Mouse (Mus musculus) spleen, adult 12 weeks (tissue): ENCODE data around the gene Uqcc3.
"Not testable (repeated sequence)": the region's sequence is repeated elsewhere in the genome, so short reads cannot be mapped to it uniquely, and the experiment has no call there.

ENCODE experiments used
- DNase-seq: peaks from one replicate; pipeline ENCODE4 v3.0.0; 2022; ENCODE audit warnings: low spot score

Gene Uqcc3

DNA sequence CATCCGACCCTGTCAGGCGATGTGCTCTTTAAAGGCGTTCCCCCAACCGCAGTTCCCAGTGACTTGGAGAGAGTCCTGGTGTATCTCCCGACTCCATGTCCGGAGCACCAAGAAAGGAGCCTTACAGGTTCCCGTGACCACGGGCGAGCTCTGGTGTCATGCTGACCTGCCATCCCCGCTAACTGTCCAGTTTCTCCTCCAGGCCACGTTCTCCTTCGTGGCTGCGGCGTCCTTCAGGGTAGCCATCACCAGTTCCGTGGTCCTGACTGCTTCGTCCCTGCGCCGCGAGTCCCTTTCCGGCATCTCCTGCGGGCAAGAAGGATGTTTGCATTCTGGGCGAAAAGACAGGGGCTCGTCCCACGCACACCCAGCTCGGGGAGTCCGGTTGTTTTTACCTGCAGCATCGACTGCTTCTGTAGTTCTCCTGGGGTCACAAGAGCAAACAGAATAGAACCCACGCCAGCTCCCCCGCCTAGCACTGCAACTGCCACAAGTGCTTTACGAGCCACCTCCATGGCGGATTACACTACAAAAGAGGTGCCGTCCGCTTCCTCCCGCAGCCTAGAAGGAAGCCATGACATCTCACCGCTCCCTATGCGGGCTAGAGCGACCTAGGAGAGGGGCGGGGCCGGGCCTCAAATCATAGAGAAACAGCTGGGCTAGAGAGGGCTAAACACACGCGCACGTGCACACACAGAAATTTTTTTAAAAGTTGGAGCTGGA lies at the start of gene Uqcc3:
Gene Uqcc3, minus strand, starts transcription at position 613 of the 723 bp plus-strand sequence.
- DNase-seq: peak; percentile 78

DNA sequence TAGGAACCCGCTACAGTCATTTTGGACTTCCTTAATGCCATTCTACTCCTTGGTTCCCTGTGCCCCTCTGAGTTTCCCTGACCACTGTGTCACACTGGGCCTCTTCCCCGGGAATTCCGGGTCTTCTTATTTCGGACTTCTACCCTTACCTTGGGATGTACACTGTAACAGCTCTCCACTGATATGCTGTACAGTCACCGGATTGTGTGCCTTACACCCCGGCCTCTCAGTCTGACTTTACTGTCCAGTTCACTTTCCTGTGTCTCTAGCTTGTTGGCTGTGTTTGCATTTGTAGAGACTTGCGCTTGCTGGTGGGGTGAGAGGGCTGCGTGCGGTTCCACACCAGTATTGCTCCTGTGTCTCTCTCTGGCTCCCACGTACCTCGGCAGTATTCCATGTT lies 49.4 kb upstream of the Uqcc3 start:
- DNase-seq: no peak

DNA sequence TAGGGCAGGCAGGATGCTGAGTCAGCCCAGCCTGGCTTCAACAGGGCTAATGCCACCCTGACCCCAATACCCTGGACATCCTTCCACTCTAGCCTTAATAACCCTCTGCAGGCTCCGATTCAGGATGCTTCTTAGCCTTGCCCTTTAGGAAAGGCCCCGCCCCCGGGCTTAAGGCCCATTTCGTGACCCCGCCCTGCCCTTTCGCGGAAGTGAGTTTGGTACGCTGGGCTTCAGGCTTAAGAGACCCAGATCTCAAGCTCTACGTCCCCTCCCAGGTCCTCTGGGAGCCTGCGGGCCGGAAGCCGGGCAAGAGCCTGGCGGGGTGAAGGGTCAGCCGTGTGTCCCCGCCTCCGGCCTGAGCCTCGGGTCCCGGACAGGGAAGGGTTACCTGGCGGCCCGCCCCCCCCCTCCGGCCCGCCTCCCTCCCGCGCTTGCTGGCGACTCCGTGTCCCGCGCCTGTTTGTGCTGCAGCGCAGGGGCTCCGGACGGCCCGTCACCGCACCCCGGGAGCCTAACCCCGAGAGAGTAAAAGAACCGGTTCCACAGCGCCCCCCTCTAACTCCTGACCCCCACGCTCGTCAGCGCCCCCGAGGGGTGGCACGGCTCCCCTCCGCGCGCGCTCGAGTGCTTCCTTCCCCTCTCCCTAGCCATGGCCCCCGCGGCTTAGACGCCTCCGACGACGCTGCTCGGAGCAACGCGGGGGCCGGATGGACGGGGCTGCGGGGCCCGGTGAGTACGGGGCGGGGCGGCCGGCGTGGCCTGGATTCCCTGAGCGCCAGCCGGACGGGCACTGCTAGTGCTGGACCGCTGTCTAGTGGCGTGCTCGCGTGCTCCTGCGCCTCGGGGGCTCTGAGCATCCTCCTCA lies 48.7 kb upstream of the Uqcc3 start, which contains the start of the genes Rom1 and Eml3:
Gene Rom1, minus strand, starts transcription at position 133 of the 865 bp plus-strand sequence.
Gene Eml3, plus strand, starts transcription at position 329 of the 865 bp plus-strand sequence.
- DNase-seq: peak; percentile 81

DNA sequence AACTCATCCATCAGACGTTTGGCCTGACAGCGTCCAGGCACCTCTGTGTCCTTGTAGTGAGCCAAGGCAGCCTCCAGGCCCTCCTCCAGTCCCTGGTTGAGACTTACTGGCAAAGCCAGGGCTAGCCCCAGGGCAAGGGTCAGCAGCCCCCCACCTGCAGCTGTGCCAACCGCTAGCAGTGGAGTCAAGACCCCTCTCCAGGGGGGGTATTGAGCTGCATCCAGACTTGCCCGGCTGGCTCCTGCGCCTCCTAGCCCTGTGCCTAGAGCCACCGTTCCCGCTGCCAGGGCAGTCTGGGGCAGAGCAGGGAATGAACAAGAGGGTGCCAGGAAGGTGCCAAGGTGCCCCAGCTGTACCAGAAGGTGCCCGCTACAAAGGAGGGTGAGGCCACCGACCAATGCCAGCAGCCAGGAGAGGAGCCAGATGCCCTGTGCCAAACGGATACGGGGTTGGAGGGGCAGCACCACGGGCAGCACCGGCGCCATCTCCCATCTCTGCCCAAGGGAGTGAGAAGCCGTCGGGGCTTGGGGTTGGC lies 48.0 kb upstream of the Uqcc3 start:
- no peak for DNase-seq

DNA sequence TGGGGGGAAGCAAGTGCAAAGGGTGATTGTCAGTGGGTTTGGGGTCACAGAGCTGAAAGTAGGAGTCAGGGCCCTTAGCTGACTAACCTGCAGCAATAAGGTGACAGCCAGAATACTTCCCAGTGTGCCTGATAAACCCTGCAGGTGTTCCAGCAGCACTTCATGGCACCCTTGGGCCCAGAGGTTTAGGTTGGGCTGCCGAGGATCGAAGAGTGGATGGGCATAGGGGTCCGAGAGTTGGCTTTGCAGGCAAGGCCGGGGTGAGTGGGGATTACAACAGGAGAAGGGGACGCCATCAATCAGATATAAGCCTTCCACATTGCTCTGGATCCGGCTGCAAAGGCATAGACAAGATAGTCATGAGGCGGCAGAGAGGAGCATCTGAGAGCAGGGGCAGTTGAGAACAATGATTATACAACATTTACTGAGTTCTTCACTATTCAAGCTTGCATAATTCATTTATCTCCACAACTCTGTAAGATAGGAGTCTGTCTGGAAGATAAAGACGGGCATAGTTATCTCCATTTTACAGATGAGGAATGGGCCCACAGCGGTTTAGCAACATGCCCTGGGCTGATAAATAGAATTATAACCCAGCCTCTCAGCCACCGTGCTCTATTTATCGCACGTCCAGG lies 47.3 kb upstream of the Uqcc3 start:
- DNase-seq: no peak

DNA sequence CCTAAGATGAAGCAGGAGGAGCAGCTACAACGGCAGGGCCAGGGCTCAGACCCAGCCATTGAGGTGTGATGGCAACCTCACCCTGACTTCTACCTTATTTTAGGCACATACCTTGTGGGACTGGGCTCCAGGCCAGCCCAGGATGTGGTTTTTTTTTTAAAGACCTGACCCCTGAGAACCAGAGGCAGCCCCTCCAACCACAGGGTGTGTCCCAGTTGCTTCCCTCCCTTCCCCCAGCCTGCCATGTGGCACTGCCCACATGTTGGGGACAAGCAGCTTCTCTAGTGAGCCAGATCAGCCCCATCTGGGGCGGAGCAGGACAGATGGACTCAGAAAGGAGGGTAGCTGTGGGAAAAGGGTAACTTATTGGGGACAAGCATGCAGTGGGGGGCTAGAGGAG lies 46.0 kb upstream of the Uqcc3 start:
- DNase-seq: no peak

DNA sequence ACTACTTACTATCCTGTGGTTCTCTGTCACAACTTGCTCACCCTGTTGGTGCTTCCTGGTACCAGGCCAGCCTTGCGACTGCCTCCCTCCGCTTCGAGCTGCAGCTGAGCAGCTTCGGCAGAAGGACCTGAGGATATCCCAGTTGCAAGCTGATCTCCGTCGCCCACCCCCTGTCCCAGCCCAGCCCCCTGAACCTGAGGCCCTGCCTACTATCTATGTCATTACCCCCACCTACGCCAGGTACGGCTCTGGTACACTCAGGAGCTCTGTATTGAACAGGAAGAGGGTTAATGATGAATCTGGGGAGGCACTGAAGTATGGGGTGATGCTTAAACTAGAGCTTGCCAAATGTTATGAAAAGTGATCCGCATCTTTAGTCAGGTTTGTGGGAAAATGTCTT lies 41.0 kb upstream of the Uqcc3 start:
- DNase-seq: no peak

DNA sequence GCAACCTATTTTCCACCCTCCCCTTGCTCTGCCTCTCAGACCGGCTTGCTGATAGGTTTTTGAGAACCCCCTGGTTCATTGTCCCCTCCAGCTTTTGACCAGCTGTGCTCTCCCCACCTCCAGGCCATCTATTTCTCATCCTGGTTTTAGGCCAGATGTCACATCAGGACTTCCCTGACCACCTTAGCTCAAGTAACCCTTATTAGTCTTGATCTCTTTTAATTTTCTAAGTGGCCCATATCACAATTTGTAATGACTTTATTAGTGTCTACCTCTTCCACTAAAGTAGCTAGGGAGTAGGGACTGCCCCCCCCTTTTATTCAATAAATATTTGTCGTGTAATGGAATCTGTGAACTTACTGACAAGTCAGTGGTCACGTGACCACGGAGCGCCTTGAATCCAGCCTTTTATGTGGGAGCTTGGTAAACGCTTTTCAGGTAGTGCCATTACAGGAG lies 40.1 kb upstream of the Uqcc3 start:
- DNase-seq: no peak

DNA sequence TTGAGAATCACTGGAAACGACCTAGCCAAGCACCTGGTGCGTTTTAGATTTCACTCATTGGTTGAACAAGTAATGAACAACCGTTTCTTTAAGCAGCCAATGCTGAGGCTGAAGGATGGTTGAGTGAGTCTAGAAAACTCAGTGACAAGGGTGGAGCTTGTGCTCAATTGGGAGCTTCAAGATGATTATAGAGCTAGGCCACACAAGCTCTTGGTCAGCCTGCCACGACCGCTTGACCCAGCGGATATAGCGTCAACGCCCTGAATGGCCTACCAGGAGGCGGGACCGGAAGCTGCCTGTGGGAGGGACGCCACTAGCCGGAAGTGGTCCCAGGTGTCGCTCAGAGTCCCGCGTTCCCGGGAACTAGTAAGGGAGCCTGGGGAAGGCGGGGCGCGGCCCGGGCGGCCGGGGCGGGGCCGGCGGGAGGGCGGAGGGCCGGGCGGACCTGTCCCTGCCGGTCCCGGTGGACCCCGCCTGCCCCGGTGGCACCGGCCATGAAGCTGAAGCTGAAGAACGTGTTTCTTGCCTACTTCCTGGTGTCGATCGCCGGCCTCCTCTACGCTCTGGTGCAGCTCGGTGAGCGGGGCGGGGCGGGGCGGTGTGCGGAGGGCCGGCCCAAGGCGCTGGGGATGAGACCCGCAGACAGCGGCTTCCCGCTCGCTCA lies 39.5 kb upstream of the Uqcc3 start, which contains the start of gene B3gat3:
Gene B3gat3, plus strand, starts transcription at position 302 of the 664 bp plus-strand sequence.
- peak; percentile 85 for DNase-seq

DNA sequence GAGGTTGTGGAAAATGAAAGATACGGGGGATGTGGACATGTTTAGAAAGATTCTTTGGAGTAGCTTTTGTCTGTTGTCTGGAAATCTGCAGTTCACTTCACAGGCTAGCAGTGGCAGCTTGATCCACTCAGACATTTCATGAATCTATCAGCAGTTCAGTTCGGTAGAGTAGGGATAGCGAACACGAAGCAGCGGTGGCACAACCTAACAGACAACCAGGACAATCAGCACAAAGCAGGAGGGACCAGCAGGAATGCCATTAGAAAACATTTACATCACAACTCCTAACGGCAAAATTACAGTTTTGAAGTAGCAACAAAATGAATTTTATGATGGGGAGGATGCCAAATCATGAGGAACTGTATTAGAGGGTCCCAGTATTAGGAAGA lies 39.0 kb upstream of the Uqcc3 start:
- DNase-seq: no peak

DNA sequence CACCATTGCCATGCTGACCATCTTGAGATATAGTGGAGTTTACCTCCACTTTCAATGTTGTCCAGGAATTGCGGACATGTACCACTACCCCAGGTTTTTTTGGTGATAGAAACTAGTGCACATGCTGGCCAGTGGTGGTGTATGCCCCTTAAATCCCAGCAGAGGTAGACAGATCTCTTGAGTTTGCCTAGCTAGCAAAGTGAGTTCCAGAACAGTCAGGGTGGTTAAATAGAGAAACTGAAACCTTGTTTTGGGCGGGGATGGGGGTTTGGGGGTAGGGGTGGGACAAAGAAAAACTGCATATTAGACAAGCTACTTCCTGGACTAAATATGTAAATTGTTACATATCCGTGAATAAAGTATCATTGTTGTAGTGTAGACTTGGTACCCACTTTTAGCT lies 38.3 kb upstream of the Uqcc3 start:
- no peak for DNase-seq

DNA sequence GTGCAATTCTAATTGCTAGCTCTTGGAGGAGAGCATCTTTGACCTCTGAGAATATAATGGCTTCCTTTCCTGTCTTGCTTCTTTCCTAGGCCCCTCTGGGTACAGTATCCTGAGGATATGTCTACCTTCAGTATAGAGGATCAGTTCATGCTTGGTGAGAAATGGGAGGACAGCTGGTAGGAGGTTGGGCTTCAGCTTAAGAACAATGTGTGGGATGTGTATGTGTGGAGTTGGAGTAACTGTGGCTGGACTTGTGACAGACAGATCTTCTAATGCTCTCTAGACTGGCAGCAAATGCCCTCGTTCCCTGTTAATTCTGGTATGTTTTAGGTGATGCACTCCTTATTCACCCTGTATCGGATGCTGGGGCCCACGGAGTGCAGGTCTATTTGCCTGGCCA lies 33.5 kb upstream of the Uqcc3 start:
- DNase-seq: no peak

DNA sequence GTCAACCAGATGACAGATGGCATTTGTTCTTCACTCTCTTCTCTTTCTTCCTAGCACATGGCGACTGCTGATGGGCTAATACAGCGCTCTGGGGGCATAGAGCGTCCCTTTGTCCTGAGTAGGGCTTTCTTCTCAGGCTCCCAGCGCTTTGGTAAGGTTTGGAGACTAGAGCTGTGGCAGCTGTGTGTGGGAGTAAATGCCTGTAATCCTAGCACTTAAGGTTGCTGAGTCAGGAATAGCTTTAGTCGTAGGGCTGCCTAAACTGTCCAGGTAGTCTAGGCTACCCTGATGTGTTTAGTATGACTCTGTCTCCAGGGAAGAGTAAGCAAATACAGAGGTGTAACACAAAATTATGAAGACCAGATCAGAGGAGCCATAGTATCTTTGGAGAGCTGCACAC lies 31.1 kb upstream of the Uqcc3 start:
- no peak for DNase-seq

DNA sequence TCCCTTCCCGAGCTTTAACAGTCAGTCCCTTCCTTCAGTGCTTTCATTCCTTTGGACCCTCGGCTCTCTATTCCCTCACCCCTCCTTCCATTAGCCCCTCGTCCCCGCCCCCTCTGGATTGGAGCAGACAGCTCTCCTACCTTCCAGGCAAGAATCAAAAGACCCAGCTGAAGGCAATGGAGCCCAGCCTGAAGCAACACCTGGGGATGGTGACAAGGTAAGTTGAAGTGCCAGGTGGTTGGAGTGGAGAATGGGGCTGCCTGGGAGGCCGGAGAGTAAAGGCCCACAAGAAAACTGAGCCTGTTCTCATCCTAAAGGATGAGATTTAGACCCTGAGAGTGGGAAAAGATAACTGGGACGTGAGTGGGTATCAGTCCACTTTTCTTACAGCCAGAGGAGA lies 27.8 kb upstream of the Uqcc3 start:
- no peak for DNase-seq

DNA sequence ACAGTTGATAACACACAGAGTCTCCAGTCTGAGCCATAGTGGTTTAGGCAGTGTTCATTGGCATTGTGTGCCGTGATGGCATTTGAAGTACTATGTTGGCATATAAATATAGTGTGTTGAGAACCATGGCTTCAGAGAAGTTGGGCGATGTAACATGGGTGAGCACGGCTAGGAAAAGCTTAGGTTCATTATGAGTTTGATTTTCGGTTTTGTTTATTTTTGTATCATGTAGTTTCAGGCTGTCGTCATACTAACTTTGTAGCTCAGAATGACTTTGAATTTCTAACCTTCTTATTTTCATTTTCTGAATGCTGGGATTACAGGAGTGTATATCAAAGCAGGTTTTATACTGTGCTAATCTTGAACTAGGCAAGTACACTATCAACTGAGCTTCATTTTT lies 22.7 kb upstream of the Uqcc3 start:
- no peak for DNase-seq

DNA sequence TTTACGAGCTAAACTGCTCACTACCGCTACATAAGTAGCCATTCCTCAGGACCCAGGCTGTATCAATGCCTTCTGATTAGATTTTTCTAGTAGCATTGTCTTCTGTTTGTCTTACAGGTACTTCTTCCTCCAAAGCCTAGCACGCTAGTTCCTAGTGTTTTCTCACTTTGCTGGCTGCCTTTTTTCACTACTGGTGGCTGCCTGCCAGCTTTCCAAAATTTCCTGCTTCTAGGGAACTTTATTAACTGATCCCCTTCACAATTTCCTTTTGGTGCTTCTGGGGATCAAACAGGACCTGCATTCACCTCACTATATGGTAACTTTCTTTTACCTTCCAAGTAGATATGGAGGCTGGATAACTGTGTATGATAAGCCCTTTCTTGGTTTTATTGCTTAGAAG lies 18.4 kb upstream of the Uqcc3 start:
- DNase-seq: no peak

DNA sequence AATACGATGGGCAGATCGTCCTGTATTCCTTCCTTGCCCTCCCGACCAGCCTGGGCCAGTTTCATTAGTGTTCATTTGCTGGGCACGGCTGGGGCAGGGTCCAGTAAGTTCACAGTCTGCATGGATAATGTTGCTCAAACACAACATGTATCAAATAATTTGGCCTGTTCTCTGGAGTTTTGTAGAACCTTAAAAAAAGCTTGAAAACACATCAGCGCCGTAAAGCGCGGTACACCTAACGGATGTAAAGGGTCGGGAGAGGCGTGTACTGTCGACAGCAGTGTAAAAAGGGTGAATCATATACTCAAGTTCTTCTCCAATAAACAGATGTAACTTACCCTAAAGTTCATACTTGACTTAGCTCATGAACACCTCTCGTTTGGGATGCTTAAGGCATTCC lies 17.9 kb upstream of the Uqcc3 start:
- DNase-seq: no peak

DNA sequence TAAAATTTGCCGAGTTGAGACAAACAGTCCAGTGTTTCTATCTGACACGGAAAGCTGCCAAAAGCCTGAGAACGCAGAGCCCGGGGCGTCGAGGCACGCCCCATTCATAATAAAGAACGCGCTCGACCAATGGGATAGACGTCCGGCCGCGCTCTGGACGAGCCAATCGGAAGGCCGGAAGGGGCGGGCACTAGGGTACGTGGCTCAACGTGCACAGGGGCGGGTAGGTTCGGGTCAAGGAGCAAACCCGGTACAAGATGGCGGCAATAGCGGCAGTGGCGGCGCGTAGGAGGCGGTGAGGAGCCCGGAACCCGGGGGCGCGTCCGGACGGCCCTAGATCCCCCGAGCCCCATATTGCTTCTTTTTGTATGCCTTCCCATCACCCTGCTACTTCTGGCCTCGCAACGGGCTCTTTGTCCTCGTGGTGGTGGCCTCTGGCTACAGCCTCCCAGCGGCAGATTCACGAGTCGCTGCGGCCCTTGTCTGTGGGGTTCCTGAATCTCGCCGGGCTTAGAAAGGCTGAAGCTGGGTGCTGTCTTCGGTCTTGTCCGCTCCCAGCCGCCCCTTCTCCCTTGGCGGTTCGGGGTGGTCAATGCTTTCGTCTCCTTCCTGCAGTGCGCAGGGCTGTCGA lies 17.3 kb upstream of the Uqcc3 start, which contains the start of gene Ganab:
Gene Ganab, plus strand, starts transcription at position 207 of the 631 bp plus-strand sequence.
- peak; percentile 91 for DNase-seq

DNA sequence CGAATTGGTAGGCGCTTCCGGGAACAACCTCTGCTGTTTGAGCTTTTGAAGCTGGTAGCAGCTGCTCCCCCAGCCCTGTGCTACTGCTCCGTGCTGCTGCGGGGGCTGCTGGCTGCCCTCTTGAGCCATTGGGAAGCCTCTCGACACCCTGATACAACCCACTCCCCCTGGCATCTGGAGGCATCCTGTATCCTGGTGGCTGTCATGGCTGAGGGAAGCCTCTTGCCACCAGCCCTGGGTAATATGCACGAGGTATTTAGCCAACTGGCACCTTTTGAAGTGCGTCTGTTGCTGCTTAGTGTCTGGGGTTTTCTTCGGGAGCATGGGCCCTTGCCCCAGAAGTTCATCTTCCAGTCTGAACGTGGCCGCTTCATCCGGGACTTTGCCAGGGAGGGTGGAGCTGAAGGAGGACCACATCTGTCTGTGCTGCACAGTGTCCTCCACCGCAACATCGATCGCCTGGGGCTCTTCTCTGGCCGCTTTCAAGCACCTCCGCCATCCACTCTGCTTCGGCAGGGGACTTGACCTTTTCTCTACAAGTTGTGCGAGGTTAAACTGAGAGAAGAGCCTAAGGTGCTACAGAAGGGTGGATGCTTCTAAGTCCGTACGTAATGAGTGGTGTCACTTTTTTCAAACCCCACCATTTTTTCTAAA lies 16.6 kb upstream of the Uqcc3 start:
- not testable (repeated sequence) for DNase-seq

DNA sequence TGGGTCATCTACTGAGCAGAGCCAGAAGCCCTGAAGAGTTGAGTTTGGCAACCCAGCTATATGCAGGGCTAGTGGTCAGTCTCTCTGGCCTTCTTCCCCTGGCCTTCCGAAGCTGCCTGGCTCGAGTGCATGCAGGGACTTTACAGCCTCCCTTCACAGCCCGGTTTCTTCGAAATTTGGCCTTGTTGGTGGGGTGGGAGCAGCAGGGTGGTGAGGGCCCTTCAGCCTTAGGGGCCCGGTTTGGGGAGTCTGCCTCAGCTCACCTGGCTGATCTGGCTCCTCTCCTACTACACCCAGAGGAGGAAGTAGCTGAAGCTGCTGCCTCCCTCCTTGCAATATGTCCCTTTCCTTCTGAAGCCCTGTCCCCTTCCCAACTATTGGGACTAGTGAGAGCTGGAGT lies 15.5 kb upstream of the Uqcc3 start:
- not testable (repeated sequence) for DNase-seq
